Mouse (Mus musculus) bone marrow, adult 2 months (tissue): ENCODE results near the gene Tmtc2.

Source experiments
- CTCF ChIP-seq: fragments of 200-500 bp; IDR thresholded peaks from 2 replicates; pipeline ENCODE4 v1.5.1; 2011; ENCODE audit warnings: low read length, control low read depth; ENCODE audit not compliant: control insufficient read depth, insufficient read depth
- POLR2A ChIP-seq: fragments of 200-500 bp; IDR thresholded peaks from 2 replicates; pipeline ENCODE4 v1.6.1; 2011; ENCODE audit warnings: low read depth, mild to moderate bottlenecking, control low read depth, low read length, borderline replicate concordance; ENCODE audit not compliant: control insufficient read depth

- TF ChIP-seq CTCF (no peak), POLR2A (no peak)
Observed at GRCm38 (mm10) chr10:105486977-105487376, 87.3 kb downstream of the Tmtc2 start.
